Mouse (Mus musculus) liver, postnatal 0 days (tissue): Measurements from ENCODE around the gene Rnase4.

ENCODE experiments used
- CTCF ChIP-seq: sonication (generic); IDR thresholded peaks from 2 replicates; pipeline ENCODE4 v1.5.1; 2016; ENCODE audit warnings: antibody characterized with exemption, low read depth
- EP300 ChIP-seq: IDR thresholded peaks from 2 replicates; pipeline ENCODE4 v1.6.1; 2016; ENCODE audit warnings: antibody characterized with exemption, low read depth, mild to moderate bottlenecking

- no peak for TF ChIP-seq CTCF
- TF ChIP-seq EP300 = no peak
Observed at GRCm38 (mm10) chr14:51128775-51129623, 38.1 kb downstream of the Rnase4 start.
